ENCODE assay signal across 23 mouse cellular contexts in the genomic region with DNA sequence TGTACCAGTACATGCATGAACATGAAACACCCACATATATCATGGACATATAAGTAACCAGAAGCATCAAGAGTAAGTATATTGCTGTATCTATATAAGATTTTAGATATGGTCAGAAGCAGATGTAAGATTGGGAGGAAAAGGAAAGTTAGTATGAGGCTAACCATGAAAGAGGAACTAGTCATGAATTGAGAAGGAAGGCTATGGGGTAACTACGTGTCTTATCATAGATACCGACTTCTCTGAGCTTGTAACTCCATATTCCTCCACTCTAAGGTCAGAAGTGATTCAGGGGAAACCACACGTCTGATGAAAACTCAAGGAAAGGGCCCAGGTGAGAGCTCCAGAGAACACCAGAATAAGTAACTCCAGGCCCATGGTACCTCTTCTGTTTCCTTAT. TPM values are rescaled to one million over a fixed set of nuclear protein-coding genes. Genes with fewer than 3 reads are reported as not detected.
DNase-seq lines count a peak whose midpoint lies in the region; ATAC-seq and TF ChIP-seq lines count a peak whose summit lies in the region.
"Had no signal": no experiment of that assay in that cellular context is flagged by ENCODE, and none has a peak within 500 bp of the region (broad histone marks: within the 10 kb centered on the region; RNA-seq: fewer than 3 reads in every experiment).

No protein-coding gene starts in this region.

- ATAC-seq in G1E (ENCODE audit: extremely low read depth, insufficient number of reproducible peaks, low FRiP score, poor library complexity, severe bottlenecking) = no peak
- ATAC-seq in hematopoietic stem cell, adult 5-6 weeks (replicated peaks in 1 of 2; ENCODE audit: insufficient read depth in 1 of 2, low FRiP score in 2 of 2, low TSS enrichment in 1 of 2, low read depth in 1 of 2, poor library complexity in 2 of 2, severe bottlenecking in 2 of 2) = peak; percentile 18 to 25; a peak in 2 of 4 replicates
- no peak for ATAC-seq in liver, postnatal 0 days
- ATAC-seq: CD4-positive, CD25-positive, alpha-beta regulatory T cell, adult 4 months; forebrain, postnatal 0 days; intestine, postnatal 0 days; midbrain, embryonic 13.5 days had no signal

- peak overlapping the region; percentile 70 for H3K4me2 ChIP-seq in liver, postnatal 0 days (ENCODE audit: low read depth, low read length)
- H3K4me2 ChIP-seq: heart, embryonic 13.5 days; hindbrain, embryonic 15.5 days; kidney, embryonic 15.5 days; midbrain, embryonic 13.5 days; neural tube, embryonic 13.5 days; stomach, embryonic 15.5 days had no signal

- no peak for TF ChIP-seq EP300 in liver, postnatal 0 days (IDR thresholded peaks at IDR 0.05; ENCODE audit: low read depth)

- H3K36me3 ChIP-seq in G1E (replicated peaks) = no peaks in the 10 kb centered on the region
- H3K36me3 ChIP-seq in liver, postnatal 0 days (replicated peaks; ENCODE audit: insufficient read depth, low read length) = no peaks in the 10 kb centered on the region
- H3K36me3 ChIP-seq: forebrain, embryonic 10.5 days; heart, embryonic 13.5 days; hindbrain, embryonic 15.5 days; kidney, embryonic 15.5 days; midbrain, embryonic 13.5 days; neural tube, embryonic 13.5 days; stomach, embryonic 15.5 days had no signal

- no peak for TF ChIP-seq CTCF in G1E (IDR thresholded peaks at IDR 0.05; ENCODE audit: low read depth, low read length)
- no peak for TF ChIP-seq CTCF in liver, postnatal 0 days (IDR thresholded peaks at IDR 0.05; ENCODE audit: low read depth)
- no peak for TF ChIP-seq CTCF in left cerebral cortex, adult 2 months (IDR thresholded peaks at IDR 0.05)

- DNase-seq in A20 (ENCODE audit: low read depth, low spot score) = peak; percentile 59
- DNase-seq in G1E (ENCODE audit: low spot score) = no peak
- no peak for DNase-seq in liver, postnatal 0 days
- no peak for DNase-seq in kidney, postnatal 4 days
- no peak for DNase-seq in left cerebral cortex, adult 2 months (ENCODE audit: extremely low spot score in 1 of 2, low spot score in 2 of 2)
- DNase-seq in kidney, postnatal 14 days = no peak
- no peak for DNase-seq in layer of hippocampus, adult 9-10 months (ENCODE audit: low spot score)
- DNase-seq: cerebellum, adult 9-11 months; forebrain, postnatal 0 days; heart, adult 18-20 months; lung, adult 2 months; lung, postnatal 4 days; thymus, adult 18-20 months had no signal

- peaks cover 43% of the 10 kb centered on the region for H3K4me1 ChIP-seq in G1E (ENCODE audit: insufficient read depth, low read depth, low read length)
- peaks cover 18% of the 10 kb centered on the region for H3K4me1 ChIP-seq in liver, postnatal 0 days (ENCODE audit: insufficient read depth)

- H3K27me3 ChIP-seq in G1E (ENCODE audit: insufficient read depth, low read length) = no peaks in the 10 kb centered on the region
- no peaks in the 10 kb centered on the region for H3K27me3 ChIP-seq in liver, postnatal 0 days (ENCODE audit: insufficient read depth, low read length)
- H3K27me3 ChIP-seq: heart, embryonic 13.5 days; hindbrain, embryonic 15.5 days; kidney, embryonic 15.5 days; neural tube, embryonic 13.5 days; stomach, embryonic 15.5 days had no signal

- intact Hi-C loops in left cerebral cortex, adult 2 months (cut with DNase I) = no loop called here

- H3K27ac ChIP-seq in liver, postnatal 0 days (ENCODE audit: low read depth) = peak overlapping the region; percentile 99
- no peak overlapping the region for H3K27ac ChIP-seq in left cerebral cortex, adult 2 months
- H3K27ac ChIP-seq: forebrain, embryonic 10.5 days; heart, embryonic 13.5 days; hindbrain, embryonic 15.5 days; kidney, embryonic 15.5 days; midbrain, embryonic 13.5 days; neural tube, embryonic 13.5 days; stomach, embryonic 15.5 days had no signal

- no peaks in the 10 kb centered on the region for H3K9me3 ChIP-seq in G1E (replicated peaks)
- H3K9me3 ChIP-seq in liver, postnatal 0 days (ENCODE audit: low read length) = no peaks in the 10 kb centered on the region
- H3K9me3 ChIP-seq: forebrain, embryonic 10.5 days; heart, embryonic 13.5 days; hindbrain, embryonic 15.5 days; kidney, embryonic 15.5 days; midbrain, embryonic 13.5 days; neural tube, embryonic 13.5 days; stomach, embryonic 15.5 days had no signal

- H3K4me3 ChIP-seq in G1E (ENCODE audit: low read depth, low read length) = peak overlapping the region; percentile 6; the same call in 1 of the 2 replicates
- H3K4me3 ChIP-seq in liver, postnatal 0 days (ENCODE audit: low read depth, low read length) = 0 out of 2 replicates have a peak overlapping the region, but pooled peaks have one; percentile 99
- no peak overlapping the region for H3K4me3 ChIP-seq in left cerebral cortex, adult 2 months
- H3K4me3 ChIP-seq: forebrain, embryonic 10.5 days; heart, embryonic 13.5 days; hindbrain, embryonic 15.5 days; kidney, embryonic 15.5 days; midbrain, embryonic 13.5 days; neural tube, embryonic 13.5 days; stomach, embryonic 15.5 days had no signal

- WGBS in liver, postnatal 0 days (ENCODE audit: insufficient replicate concordance) = 31% methylated on average over 3 of the region's 3 CpGs

- H3K9ac ChIP-seq in liver, postnatal 0 days (replicated peaks) = peak overlapping the region; percentile 100; the same call in 1 of the 2 replicates
- H3K9ac ChIP-seq: forebrain, postnatal 0 days; heart, embryonic 13.5 days; hindbrain, embryonic 15.5 days; kidney, embryonic 15.5 days; midbrain, embryonic 13.5 days; neural tube, embryonic 13.5 days; stomach, embryonic 15.5 days had no signal

RNA-seq across cellular contexts. Expression of a gene that starts 52.6 kb away (rescaled TPM):
- total RNA-seq in G1E (2014; fragmentation: Nextera tagmentation) = 418 and 451 TPM in 2 replicates
- 149 and 155 TPM in 2 replicates for total RNA-seq in G1E (2017)
- polyA plus RNA-seq in G1E (2012) = 88.8 and 95.1 TPM in 2 replicates
- 146 and 222 TPM in 2 replicates for total RNA-seq in hematopoietic stem cell, adult 5-6 weeks (2017)
- 285 and 286 TPM in 2 replicates for polyA plus RNA-seq in liver, postnatal 0 days (2015; fragmentation: Nextera tagmentation; extraction: Ambion mirVana)
- total RNA-seq in left cerebral cortex, adult 2 months (2021) = 100 to 1,000 TPM; 217 to 235 TPM

Comparison
In these comparisons a context has a peak if more than half of its experiments do, and no peak if none do; other contexts are left out.
1. ATAC-seq: peak in hematopoietic stem cell, adult 5-6 weeks (2 of 2); none in G1E (single experiment) and liver, postnatal 0 days (single experiment).